Mouse (Mus musculus) olfactory bulb, adult 2 months (tissue): ENCODE measurements at regions not wholly inside any gene's neighbourhood (a gene's known extent, or its start where the extent isn't known, plus 50 kb on each side); places are given as distances from the start of the nearest gene placed in this dataset.

Experiments
- H3K27ac ChIP-seq: fragments of 200-500 bp; 2 replicates; pipeline ENCODE4 v1.5.1; 2012; ENCODE audit warnings: low read depth, low read length; ENCODE audit not compliant: insufficient read depth
- H3K4me1 ChIP-seq: fragments of 200-500 bp; 2 replicates; pipeline ENCODE4 v1.6.1; 2012; ENCODE audit warnings: low read length; ENCODE audit not compliant: control insufficient read depth, insufficient read depth
- H3K4me3 ChIP-seq: fragments of 200-500 bp; 2 replicates; pipeline ENCODE4 v1.5.1; 2012; ENCODE audit warnings: mild to moderate bottlenecking, low read depth, low read length, moderate library complexity; ENCODE audit not compliant: insufficient read depth
- CTCF ChIP-seq: fragments of 200-500 bp; IDR thresholded peaks from 2 replicates; pipeline ENCODE4 v1.5.1; 2012; ENCODE audit warnings: low read depth, mild to moderate bottlenecking, low read length, moderate library complexity; ENCODE audit not compliant: insufficient read depth
- POLR2A ChIP-seq: fragments of 200-500 bp; IDR thresholded peaks from 2 replicates; pipeline ENCODE4 v1.6.1; 2012; ENCODE audit warnings: mild to moderate bottlenecking, low read depth, low read length, moderate library complexity; ENCODE audit not compliant: insufficient read depth
- WGBS: fragments of 180-500 bp; shearing (Covaris S2); methylation state at CpG from one replicate; pipeline ENCODE4 v1.1.7; 2018; 5-methylcytosine and 5-hydroxymethylcytosine counted together

GRCm38 (mm10) chr2:45197955-45198631, 80.9 kb upstream of the Zeb2 start:
- TF ChIP-seq CTCF (no peak), POLR2A (no peak)
- no peaks in the 10 kb centered on the region for H3K4me1 ChIP-seq
- WGBS, result 83% methylated on average over 13 of the region's 13 CpGs
- H3K27ac ChIP-seq, result no peak overlapping the region
- H3K4me3 ChIP-seq, result no peak overlapping the region

GRCm38 (mm10) chr2:45197342-45197741, 80.1 kb upstream of the Zeb2 start:
- TF ChIP-seq POLR2A (no peak), CTCF (no peak)
- 73% methylated on average over 10 of the region's 10 CpGs for WGBS
- Histone ChIP-seq H3K4me1 (no peaks in the 10 kb centered on the region), H3K27ac (no peak overlapping the region), H3K4me3 (no peak overlapping the region)

- TF ChIP-seq POLR2A, result no peak
- H3K4me3 ChIP-seq, result no peak overlapping the region
- H3K4me1 ChIP-seq, result no peaks in the 10 kb centered on the region
- WGBS, result 88% methylated on average over 4 of the region's 4 CpGs
- no peak overlapping the region for H3K27ac ChIP-seq
These were observed 79.3 kb upstream of the Zeb2 start for GRCm38 (mm10) chr2:45196511-45196910.

GRCm38 (mm10) chr2:45194335-45194734, 77.1 kb upstream of the Zeb2 start:
- H3K27ac ChIP-seq, result no peak overlapping the region
- no peak for TF ChIP-seq POLR2A
- no peak for TF ChIP-seq CTCF
- no peak overlapping the region for H3K4me3 ChIP-seq
- no peaks in the 10 kb centered on the region for H3K4me1 ChIP-seq
- 83% methylated on average over 7 of the region's 7 CpGs for WGBS

- Histone ChIP-seq H3K4me1 (peaks cover 3% of the 10 kb centered on the region; the same call in 1 of the 2 replicates), H3K4me3 (no peak overlapping the region), H3K27ac (no peak overlapping the region)
- TF ChIP-seq POLR2A (no peak), CTCF (no peak)
These were observed 68.4 kb upstream of the Zeb2 start for GRCm38 (mm10) chr2:45185621-45185999.

GRCm38 (mm10) chr2:45184704-45185620, 67.8 kb upstream of the Zeb2 start:
- no peak overlapping the region for H3K27ac ChIP-seq
- H3K4me3 ChIP-seq, result no peak overlapping the region
- TF ChIP-seq POLR2A (no peak), CTCF (no peak)
- peaks cover 3% of the 10 kb centered on the region; the same call in 1 of the 2 replicates for H3K4me1 ChIP-seq
- WGBS, result 42% methylated on average over 18 of the region's 18 CpGs

- Histone ChIP-seq H3K27ac (no peak overlapping the region), H3K4me3 (no peak overlapping the region), H3K4me1 (peaks cover 3% of the 10 kb centered on the region; the same call in 1 of the 2 replicates)
- 97% methylated on average over 6 of the region's 6 CpGs for WGBS
- TF ChIP-seq POLR2A (no peak), CTCF (no peak)
These were observed 67.0 kb upstream of the Zeb2 start for GRCm38 (mm10) chr2:45184149-45184548.

GRCm38 (mm10) chr2:45182876-45183275, 65.7 kb upstream of the Zeb2 start:
- H3K4me3 ChIP-seq, result no peak overlapping the region
- TF ChIP-seq CTCF (no peak), POLR2A (no peak)
- no peak overlapping the region for H3K27ac ChIP-seq
- 89% methylated on average over 1 of the region's 1 CpGs for WGBS
- peaks cover 3% of the 10 kb centered on the region; the same call in 1 of the 2 replicates for H3K4me1 ChIP-seq

GRCm38 (mm10) chr2:45181552-45181951, 64.4 kb upstream of the Zeb2 start:
- Histone ChIP-seq H3K4me3 (no peak overlapping the region), H3K4me1 (peaks cover 3% of the 10 kb centered on the region; the same call in 1 of the 2 replicates), H3K27ac (no peak overlapping the region)
- WGBS, result 39% methylated on average over 7 of the region's 7 CpGs
- TF ChIP-seq CTCF (no peak), POLR2A (no peak)
